Mouse (Mus musculus) central nervous system, embryonic 14 days (tissue): ENCODE measurements around the gene Gm45716. TPM values are rescaled to one million over a fixed set of nuclear protein-coding genes. Genes with fewer than 3 reads are reported as not detected.

Source experiments
- polyA plus RNA-seq: library from polyadenylated mRNA; depleted of rRNA; stranded (reverse); fragments of >200 nt; gene quantifications from 2 replicates; pipeline ENCODE4 v1.2.3, GENCODE M21; 2012; rRNA removed

Gene Gm45716
- 14.1 and 16.1 TPM in 2 replicates for polyA plus RNA-seq

GRCm38 (mm10) chr11:90187441-90187840 is at the start of gene Gm45716:
Gene Gm45716 (plus strand): TSS chr11:90187683.

DNA sequence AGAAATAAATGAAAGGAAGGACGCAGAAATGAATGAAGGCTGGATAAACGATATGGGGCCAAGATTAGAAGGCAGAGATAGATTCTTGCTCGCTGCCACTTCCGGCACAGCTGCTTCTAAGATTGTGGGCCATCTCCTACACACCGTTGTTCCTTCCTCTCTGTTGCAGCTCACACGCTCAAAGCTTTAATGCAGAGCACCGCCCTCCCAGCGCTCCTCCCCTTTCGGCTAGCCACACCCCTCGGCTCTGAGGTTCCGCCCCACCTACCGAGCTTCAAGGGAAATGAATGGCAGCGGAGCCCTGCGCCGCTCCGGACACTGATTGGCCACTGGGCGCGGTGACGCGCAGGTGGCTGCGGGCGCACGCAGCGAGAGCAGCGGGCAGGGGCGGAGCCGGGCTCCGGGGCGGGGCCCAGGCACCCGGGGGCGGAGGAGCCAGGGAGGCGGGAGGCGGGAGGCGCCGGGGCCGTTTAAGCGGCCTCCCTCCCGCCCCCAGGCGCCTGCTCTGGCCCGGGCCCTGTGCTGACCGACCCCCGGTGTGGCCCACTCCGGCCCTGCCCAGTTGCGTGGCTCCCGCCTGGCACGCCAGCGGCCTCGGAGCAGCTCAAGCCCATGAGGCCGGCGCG is 61.7 kb downstream of the Gm45716 start, which contains the start of gene Mmd:
Gene Mmd (plus strand): TSS at position 432 of the 626 bp plus-strand sequence.

Other genes with a start within 250 kb of the Gm45716 start
- 1.4 and 1.7 TPM in 2 replicates for gene Pctp, start 184.8 kb upstream of the Gm45716 start, polyA plus RNA-seq
- 6.6 and 9.6 TPM in 2 replicates for gene Tmem100, start 157.3 kb upstream of the Gm45716 start, polyA plus RNA-seq
- gene Mmd, start 61.8 kb downstream of the Gm45716 start, polyA plus RNA-seq, result 61.0 and 62.3 TPM in 2 replicates
- 3.9 and 5.5 TPM in 2 replicates for gene Hlf, start 203.2 kb downstream of the Gm45716 start, polyA plus RNA-seq